8 mouse cellular contexts compared by ENCODE assay signal in genomic region chr4:43040114-43040572, GRCm38 (mm10). TPM values are rescaled to one million over a fixed set of nuclear protein-coding genes. Genes with fewer than 3 reads are reported as not detected.
DNase-seq lines count a peak whose midpoint lies in the region; ATAC-seq lines count a peak whose summit lies in the region.

No protein-coding gene starts in this region.

- H3K36me3 ChIP-seq in hindbrain, embryonic 11.5 days (ENCODE audit: control insufficient read depth, insufficient read depth, low read length): peaks cover 7% of the 10 kb centered on the region

- peak overlapping the region; percentile 64 for H3K4me2 ChIP-seq in hindbrain, embryonic 11.5 days (replicated peaks; ENCODE audit: low read depth, low read length)

- H3K9ac ChIP-seq in hindbrain, embryonic 11.5 days (ENCODE audit: low read depth, low read length): peak overlapping the region; percentile 55

- WGBS in hindbrain, embryonic 11.5 days: under 1% methylated on average over 25 of the region's 25 CpGs

- DNase-seq in MN1 (ENCODE audit: low spot score): peak; percentile 94
- peak; percentile 95 for DNase-seq in cerebellum, adult 9-10 months
- peak; percentile 94 for DNase-seq in hindbrain, embryonic 11.5 days (ENCODE audit: low spot score)
- DNase-seq in layer of hippocampus, postnatal 10 days (ENCODE audit: low spot score in 2 of 2): peak; percentile 88 to 93
- peak; percentile 99 for DNase-seq in lung, postnatal 10 days
- peak; percentile 94 for DNase-seq in ovary, postnatal 36 days (ENCODE audit: low spot score)
- peak; percentile 90 for DNase-seq in thymus, postnatal 25 days

- peaks cover 5% of the 10 kb centered on the region; the same call in 1 of the 2 replicates for H3K4me1 ChIP-seq in hindbrain, embryonic 11.5 days (replicated peaks; ENCODE audit: control insufficient read depth, insufficient read depth, low read length)

- H3K9me3 ChIP-seq in hindbrain, embryonic 11.5 days (ENCODE audit: control insufficient read depth, low read length): no peaks in the 10 kb centered on the region

- peak overlapping the region; percentile 72 for H3K27ac ChIP-seq in hindbrain, embryonic 11.5 days (ENCODE audit: low read depth, low read length)

- ATAC-seq in frontal cortex, adult (ENCODE audit: low TSS enrichment): peak; percentile 91
- peak; percentile 92 for ATAC-seq in hindbrain, embryonic 11.5 days (ENCODE audit: low FRiP score)

- peak overlapping the region; percentile 57 for H3K4me3 ChIP-seq in hindbrain, embryonic 11.5 days (ENCODE audit: low read depth, low read length)

- no peaks in the 10 kb centered on the region for H3K27me3 ChIP-seq in hindbrain, embryonic 11.5 days (ENCODE audit: control insufficient read depth, insufficient read depth, low read length)

RNA-seq across cellular contexts. Expression of gene Fam214b, which starts 5.9 kb away (rescaled TPM):
- 19.7 and 20.8 TPM in 2 replicates for polyA plus RNA-seq in hindbrain, embryonic 11.5 days (2014; fragmentation: Nextera tagmentation; extraction: Ambion mirVana)
- 10 to 100 TPM; 38.5 to 39.2 TPM for total RNA-seq in layer of hippocampus, postnatal 10 days (2021)

RNA-seq across cellular contexts. Expression of gene Stoml2, which starts 8.6 kb away (rescaled TPM):
- polyA plus RNA-seq in hindbrain, embryonic 11.5 days (2014; fragmentation: Nextera tagmentation; extraction: Ambion mirVana): 345 and 353 TPM in 2 replicates
- 100 to 1,000 TPM; 101 TPM for total RNA-seq in layer of hippocampus, postnatal 10 days (2021)

RNA-seq across cellular contexts. Expression of gene Pigo, which starts 14.5 kb away (rescaled TPM):
- 15.6 and 16.0 TPM in 2 replicates for polyA plus RNA-seq in hindbrain, embryonic 11.5 days (2014; fragmentation: Nextera tagmentation; extraction: Ambion mirVana)
- total RNA-seq in layer of hippocampus, postnatal 10 days (2021): 10 to 100 TPM; 25.6 to 26.0 TPM

RNA-seq across cellular contexts. Expression of gene Unc13b, which starts 18.6 kb away (rescaled TPM):
- 17.5 and 17.9 TPM in 2 replicates for polyA plus RNA-seq in hindbrain, embryonic 11.5 days (2014; fragmentation: Nextera tagmentation; extraction: Ambion mirVana)
- total RNA-seq in layer of hippocampus, postnatal 10 days (2021): 10 to 100 TPM; 53.7 to 70.3 TPM

RNA-seq across cellular contexts. Expression of gene Fancg, which starts 29.8 kb away (rescaled TPM):
- 14.9 and 22.0 TPM in 2 replicates for polyA plus RNA-seq in hindbrain, embryonic 11.5 days (2014; fragmentation: Nextera tagmentation; extraction: Ambion mirVana)
- 10 to 100 TPM in 1 of 2 experiments, 1 to 10 TPM in 1; 8.4 to 11.9 TPM for total RNA-seq in layer of hippocampus, postnatal 10 days (2021)

Comparison
In these comparisons a context has a peak if more than half of its experiments do, and no peak if none do; other contexts are left out.
1. Peak in every context shown above with its lines: DNase-seq, ATAC-seq, H3K4me3 ChIP-seq and H3K27ac ChIP-seq.